In the genomic region with DNA sequence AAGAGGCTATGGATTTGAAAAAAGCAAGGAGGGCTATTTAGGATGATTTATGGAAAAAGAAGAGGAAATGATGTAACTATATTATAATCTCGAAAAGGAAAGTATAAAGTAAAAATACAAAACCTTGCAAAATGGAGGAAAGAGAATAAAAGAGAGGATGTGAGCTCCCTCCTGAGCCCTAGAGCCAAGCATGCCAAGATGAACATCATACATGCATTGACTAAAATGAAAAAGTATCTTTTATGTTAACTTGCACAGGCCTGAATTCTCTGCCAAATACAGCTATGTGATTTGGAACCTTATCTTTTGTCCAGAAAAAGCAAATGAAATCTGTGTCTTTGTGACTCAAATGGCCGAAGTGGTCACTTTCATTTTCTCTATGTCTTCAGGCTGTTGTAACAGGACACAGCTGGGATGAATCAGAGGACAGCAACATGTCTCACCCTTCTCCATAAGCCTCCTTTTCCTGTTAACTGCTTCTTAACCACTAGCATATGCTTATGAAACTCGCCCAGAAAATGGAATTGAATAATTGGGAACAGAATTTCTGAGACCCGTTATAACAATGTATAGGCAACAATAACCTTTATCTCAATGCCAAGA, we compare ENCODE assay signal across 10 mouse cellular contexts. TPM values are rescaled to one million over a fixed set of nuclear protein-coding genes. Genes with fewer than 3 reads are reported as not detected.
A peak's percentile ranks its signal among the peaks of the same experiment; 100 is the strongest.
DNase-seq lines count a peak whose midpoint lies in the region; ATAC-seq lines count a peak whose summit lies in the region.
"Had no signal": no experiment of that assay in that cellular context is flagged by ENCODE, and none has a peak within 500 bp of the region (broad histone marks: within the 10 kb centered on the region; RNA-seq: fewer than 3 reads in every experiment).

No protein-coding gene starts in this region.

- no peaks in the 10 kb centered on the region for H3K9me3 ChIP-seq in heart, embryonic 10.5 days
- no peaks in the 10 kb centered on the region for H3K9me3 ChIP-seq in intestine, embryonic 15.5 days
- H3K9me3 ChIP-seq: forebrain, embryonic 13.5 days had no signal

- H3K36me3 ChIP-seq in heart, embryonic 10.5 days = no peaks in the 10 kb centered on the region
- no peaks in the 10 kb centered on the region for H3K36me3 ChIP-seq in intestine, embryonic 15.5 days
- H3K36me3 ChIP-seq in macrophage (ENCODE audit: inconsistent target) = no peaks in the 10 kb centered on the region

- no peak overlapping the region for H3K4me3 ChIP-seq in heart, embryonic 10.5 days
- no peak overlapping the region for H3K4me3 ChIP-seq in intestine, embryonic 15.5 days (replicated peaks)
- peak overlapping the region; percentile 17 for H3K4me3 ChIP-seq in macrophage (ENCODE audit: inconsistent target)
- H3K4me3 ChIP-seq: forebrain, embryonic 13.5 days had no signal

- no peak overlapping the region for H3K9ac ChIP-seq in intestine, embryonic 15.5 days
- H3K9ac ChIP-seq: forebrain, embryonic 13.5 days had no signal

- H3K4me2 ChIP-seq in intestine, embryonic 15.5 days (replicated peaks) = 0 out of 2 replicates have a peak overlapping the region, but pooled peaks have one; percentile 22
- H3K4me2 ChIP-seq: forebrain, embryonic 13.5 days; midbrain, embryonic 11.5 days had no signal

- 61% methylated on average over 4 of the region's 4 CpGs for WGBS in heart, embryonic 10.5 days
- 53% methylated on average over 4 of the region's 4 CpGs for WGBS in intestine, embryonic 15.5 days
- WGBS in macrophage (ENCODE audit: missing documents) = 29% methylated on average over 4 of the region's 4 CpGs

- H3K27me3 ChIP-seq in heart, embryonic 10.5 days (ENCODE audit: insufficient read depth, poor library complexity, severe bottlenecking) = no peaks in the 10 kb centered on the region
- H3K27me3 ChIP-seq in intestine, embryonic 15.5 days (replicated peaks) = no peaks in the 10 kb centered on the region
- H3K27me3 ChIP-seq: forebrain, embryonic 13.5 days had no signal

- H3K4me1 ChIP-seq in heart, embryonic 10.5 days = 0 out of 2 replicates have a peak, but pooled peaks cover 3% of the 10 kb centered on the region
- H3K4me1 ChIP-seq in intestine, embryonic 15.5 days (replicated peaks) = no peaks in the 10 kb centered on the region
- H3K4me1 ChIP-seq: forebrain, embryonic 13.5 days had no signal

- no peak overlapping the region for H3K27ac ChIP-seq in heart, embryonic 10.5 days
- H3K27ac ChIP-seq in intestine, embryonic 15.5 days = no peak overlapping the region
- H3K27ac ChIP-seq in macrophage = peak overlapping the region; percentile 59
- H3K27ac ChIP-seq: forebrain, embryonic 13.5 days had no signal

- peak; percentile 93 for DNase-seq in heart, adult 11 months
- DNase-seq in heart, embryonic 10.5 days (ENCODE audit: low spot score) = no peak
- DNase-seq in adipocyte (ENCODE audit: low spot score) = peak; percentile 72
- DNase-seq in cerebellum, adult 11-12 months = no peak
- no peak for DNase-seq in right cerebral cortex, postnatal 25 days
- DNase-seq in cerebellum, postnatal 14 days = no peak

- ATAC-seq in intestine, embryonic 15.5 days = peak; percentile 65; the same call in 1 of the 2 replicates
- ATAC-seq: forebrain, embryonic 13.5 days had no signal

- no peaks in the 10 kb centered on the region for H3K79me2 ChIP-seq in macrophage (ENCODE audit: inconsistent target)

RNA-seq across cellular contexts. Expression of a gene that starts 29.5 kb away (rescaled TPM):
- 2.5 and 3.0 TPM in 2 replicates for polyA plus RNA-seq in heart, embryonic 10.5 days (2016; fragmentation: Nextera tagmentation; extraction: Ambion mirVana)
- 3.2 and 4.2 TPM in 2 replicates for polyA plus RNA-seq in intestine, embryonic 15.5 days (2015; fragmentation: Nextera tagmentation; extraction: Ambion mirVana)
- 1 to 10 TPM in 8 of 26 experiments, under 1 TPM in 6, not detected in 12; 0.45 to 4.8 (median 1.3) TPM for total RNA-seq in macrophage (2018; cell fraction: chromatin; rRNA removed)
- 1 to 10 TPM in 11 of 26 experiments, under 1 TPM in 15; 0.13 to 9.9 (median 0.72) TPM for total RNA-seq in macrophage (2018; cell fraction: cytosol; rRNA removed)
- 10 to 100 TPM in 8 of 26 experiments, 1 to 10 TPM in 13, under 1 TPM in 4, not detected in 1; 0.64 to 16.9 (median 5.9) TPM for total RNA-seq in macrophage (2018; cell fraction: nucleus; rRNA removed)
- polyA plus RNA-seq in macrophage (2018) = 1.2 to 3.1 TPM in 2 of 3 replicates, not detected in the other

Comparison
In these comparisons a context has a peak if more than half of its experiments do, and no peak if none do; other contexts are left out.
1. DNase-seq: peak in heart, adult 11 months (single experiment) and adipocyte (single experiment); none in heart, embryonic 10.5 days (single experiment), cerebellum, adult 11-12 months (single experiment), right cerebral cortex, postnatal 25 days (single experiment) and cerebellum, postnatal 14 days (0 of 2).